Mouse (Mus musculus) layer of hippocampus, adult 2 months (tissue): ENCODE results near the gene Pi4ka. TPM values are rescaled to one million over a fixed set of nuclear protein-coding genes. Genes with fewer than 3 reads are reported as not detected.

Source experiments
- DNase-seq, 2 experiments: peaks; one replicate each; pipeline ENCODE4 v3.0.0; 2022; ENCODE audit warnings: low spot score in 2 of 2
- H3K27ac ChIP-seq: fragments of 200-600 bp; 2 replicates; pipeline ENCODE4 v1.8.1; 2022
- H3K4me3 ChIP-seq: fragments of 200-600 bp; 2 replicates; pipeline ENCODE4 v1.8.1; 2022; ENCODE audit warnings: mild to moderate bottlenecking
- CTCF ChIP-seq: fragments of 200-600 bp; conservative IDR thresholded peaks from 2 replicates; pipeline ENCODE4 v1.8.1; 2022; ENCODE audit warnings: antibody characterized with exemption, mild to moderate bottlenecking, moderate library complexity
- total RNA-seq, 2 experiments: library from RNA; stranded (reverse); gene quantifications; 2 replicates each; pipeline ENCODE4 v1.2.3; 2021

Pi4ka gene
- total RNA-seq, 2 experiments from 2014 or later: 275 to 301 TPM

- no peak overlapping the region for H3K27ac ChIP-seq
- peak; percentile 49 for TF ChIP-seq CTCF
- H3K4me3 ChIP-seq: no peak overlapping the region
- DNase-seq: peak in 1 of 2 experiments; percentile 34
Observed at GRCm38 (mm10) chr16:17257359-17257821, 148.7 kb downstream of the Pi4ka start.

- no peak for TF ChIP-seq CTCF
- no peak for DNase-seq
- H3K4me3 ChIP-seq: no peak overlapping the region
- H3K27ac ChIP-seq: no peak overlapping the region
Observed at GRCm38 (mm10) chr16:17255270-17255669, 150.8 kb downstream of the Pi4ka start.

- Histone ChIP-seq H3K4me3 (no peak overlapping the region), H3K27ac (no peak overlapping the region; the same call in 1 of the 2 replicates)
- DNase-seq: no peak
- TF ChIP-seq CTCF: no peak
Observed at GRCm38 (mm10) chr16:17254005-17254597, 152.0 kb downstream of the Pi4ka start.

- H3K27ac ChIP-seq: no peak overlapping the region
- DNase-seq: no peak
- no peak overlapping the region for H3K4me3 ChIP-seq
- TF ChIP-seq CTCF: no peak
Observed at GRCm38 (mm10) chr16:17252841-17253240, 153.3 kb downstream of the Pi4ka start.

- Histone ChIP-seq H3K27ac (no peak overlapping the region), H3K4me3 (no peak overlapping the region)
- DNase-seq: no peak
- no peak for TF ChIP-seq CTCF
Observed at GRCm38 (mm10) chr16:17252086-17252726, 153.9 kb downstream of the Pi4ka start.

GRCm38 (mm10) chr16:17251539-17251938, 154.6 kb downstream of the Pi4ka start:
- no peak overlapping the region for H3K4me3 ChIP-seq
- no peak overlapping the region for H3K27ac ChIP-seq
- peak in 1 of 2 experiments; percentile 43 for DNase-seq
- no peak for TF ChIP-seq CTCF

- TF ChIP-seq CTCF: no peak
- Histone ChIP-seq H3K27ac (no peak overlapping the region), H3K4me3 (no peak overlapping the region)
- DNase-seq: no peak
Observed at GRCm38 (mm10) chr16:17249135-17249534, 157.0 kb downstream of the Pi4ka start.

GRCm38 (mm10) chr16:17247727-17248126, 158.4 kb downstream of the Pi4ka start:
- no peak overlapping the region for H3K27ac ChIP-seq
- TF ChIP-seq CTCF: no peak
- DNase-seq: no peak
- no peak overlapping the region for H3K4me3 ChIP-seq

GRCm38 (mm10) chr16:17244996-17245395, 161.1 kb downstream of the Pi4ka start:
- Histone ChIP-seq H3K4me3 (no peak overlapping the region), H3K27ac (no peak overlapping the region)
- no peak for TF ChIP-seq CTCF
- DNase-seq: no peak

- no peak for TF ChIP-seq CTCF
- H3K27ac ChIP-seq: no peak overlapping the region
- no peak for DNase-seq
Observed at GRCm38 (mm10) chr16:17243731-17244130, 162.4 kb downstream of the Pi4ka start.

GRCm38 (mm10) chr16:17239409-17239808, 166.7 kb downstream of the Pi4ka start:
- no peak for TF ChIP-seq CTCF
- Histone ChIP-seq H3K4me3 (no peak overlapping the region), H3K27ac (no peak overlapping the region)
- no peak for DNase-seq

More at GRCm38 (mm10) chr16:17243731-17244130, 162.4 kb downstream of the Pi4ka start:
- no peak overlapping the region for H3K4me3 ChIP-seq

GRCm38 (mm10) chr16:17237634-17238033, 168.5 kb downstream of the Pi4ka start:
- no peak overlapping the region for H3K27ac ChIP-seq

GRCm38 (mm10) chr16:17234916-17235665, 171.0 kb downstream of the Pi4ka start:
- no peak for TF ChIP-seq CTCF
- Histone ChIP-seq H3K27ac (no peak overlapping the region), H3K4me3 (peak overlapping the region; percentile 77)
- no peak for DNase-seq

More at GRCm38 (mm10) chr16:17237634-17238033, 168.5 kb downstream of the Pi4ka start:
- TF ChIP-seq CTCF: no peak
- no peak overlapping the region for H3K4me3 ChIP-seq
- DNase-seq: no peak
